Mouse (Mus musculus) bone marrow macrophage, adult 2 months (primary cell): ENCODE measurements at regions not wholly inside any gene's neighbourhood (a gene's known extent, or its start where the extent isn't known, plus 50 kb on each side); places are given as distances from the start of the nearest gene placed in this dataset.

Experiments
- CTCF ChIP-seq: IDR thresholded peaks from 2 replicates; pipeline ENCODE4 v1.5.1; 2012; ENCODE audit warnings: low read depth, mild to moderate bottlenecking, low read length, moderate library complexity
- POLR2A ChIP-seq: IDR thresholded peaks from 2 replicates; pipeline ENCODE4 v1.6.1; 2012; ENCODE audit warnings: mild to moderate bottlenecking, low read depth, low read length, borderline replicate concordance

DNA sequence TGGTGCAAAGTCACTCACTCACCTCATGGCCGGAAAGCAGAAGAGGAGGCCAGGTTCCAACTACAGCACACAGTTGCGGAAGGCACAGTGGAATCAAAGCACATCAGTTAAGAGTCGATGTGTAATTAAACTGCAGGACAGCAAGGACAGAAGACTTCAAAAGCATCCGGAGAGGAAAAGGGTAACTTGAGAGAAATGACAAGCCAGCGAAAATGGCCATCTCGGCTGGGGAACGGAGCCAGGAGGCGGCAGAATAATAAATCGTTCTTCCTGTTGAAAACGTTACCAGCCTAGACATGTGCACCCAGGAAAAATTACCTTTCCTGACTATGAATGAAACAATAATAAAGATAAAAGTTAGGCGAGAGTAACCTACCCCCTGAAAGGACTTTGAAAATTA is 56.2 kb upstream of the Zdhhc17 start:
- TF ChIP-seq POLR2A (no peak), CTCF (no peak)
